In the genomic region with DNA sequence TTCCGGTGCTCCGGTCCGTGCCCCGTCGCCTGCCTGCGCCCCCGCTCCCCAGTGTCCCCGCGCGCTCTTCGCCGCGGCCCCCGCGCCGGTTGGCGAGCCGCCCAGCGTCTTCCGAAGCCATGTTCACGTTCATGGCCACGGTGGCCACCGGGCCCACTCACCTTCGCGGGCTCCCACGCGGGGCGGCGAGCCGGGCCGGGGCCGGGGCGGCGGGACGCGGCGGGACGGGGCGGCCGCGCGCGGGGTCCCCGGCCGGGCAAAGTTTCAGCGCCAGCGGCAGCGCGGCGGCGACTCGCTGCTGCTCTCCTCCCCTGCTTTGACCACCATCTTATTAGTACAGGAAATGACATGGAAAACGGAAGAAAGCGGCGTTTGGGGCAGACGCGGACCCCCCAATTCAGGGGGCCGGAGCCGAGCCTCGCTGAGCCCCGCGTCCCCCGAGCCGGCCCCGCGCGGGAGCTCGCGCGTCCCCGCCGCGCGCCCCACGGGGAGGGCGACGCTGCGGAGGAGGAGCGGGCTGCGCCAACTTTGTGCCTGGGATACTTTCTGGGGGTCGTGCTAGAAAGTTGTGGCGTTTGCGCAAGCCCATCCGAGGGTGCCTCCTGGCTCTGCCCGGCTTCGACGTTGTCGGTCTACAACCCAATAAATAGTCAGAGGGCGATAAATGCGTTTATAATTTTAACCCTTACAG, we compare ENCODE assay signal across 7 mouse cellular contexts. TPM values are rescaled to one million over a fixed set of nuclear protein-coding genes. Genes with fewer than 3 reads are reported as not detected.
A peak's percentile ranks its signal among the peaks of the same experiment; 100 is the strongest.
DNase-seq lines count a peak whose midpoint lies in the region; ATAC-seq and TF ChIP-seq lines count a peak whose summit lies in the region.

Gene Prdm11 (minus strand): TSS at position 350 of the 691 bp plus-strand sequence.

- peak within 1 kb of the TSS; percentile 98 for H3K9ac ChIP-seq in heart, embryonic 15.5 days
- peak within 1 kb of the TSS; percentile 98 for H3K9ac ChIP-seq in stomach, postnatal 0 days (ENCODE audit: low read length)

- peak within 1 kb of the TSS; percentile 96 for H3K27ac ChIP-seq in heart, embryonic 15.5 days
- peak within 1 kb of the TSS; percentile 97 for H3K27ac ChIP-seq in stomach, postnatal 0 days (replicated peaks)

- no peak for TF ChIP-seq EP300 in stomach, postnatal 0 days (optimal IDR thresholded peaks at IDR 0.05)

- TF ChIP-seq CTCF in stomach, postnatal 0 days (IDR thresholded peaks at IDR 0.05; ENCODE audit: low read depth): no peak; the same call in 1 of the 2 replicates

- peak within 1 kb of the TSS; percentile 81 for H3K4me3 ChIP-seq in heart, embryonic 15.5 days
- peak within 1 kb of the TSS; percentile 76 for H3K4me3 ChIP-seq in stomach, postnatal 0 days (ENCODE audit: low read depth, low read length)

- no peaks in the 10 kb centered on the region for H3K9me3 ChIP-seq in heart, embryonic 15.5 days (replicated peaks)
- H3K9me3 ChIP-seq in stomach, postnatal 0 days (ENCODE audit: control insufficient read depth, low read length): no peaks in the 10 kb centered on the region

- DNase-seq in spleen, postnatal 36 days (ENCODE audit: low spot score in 2 of 2): peak; percentile 27 to 33
- DNase-seq in spleen, adult 18-20 months: no peak
- DNase-seq in adrenal gland, postnatal 4 days (ENCODE audit: low spot score in 2 of 2): no peak
- DNase-seq in layer of hippocampus, postnatal 14 days (ENCODE audit: low spot score in 2 of 2): peak in 1 of 2 experiments; percentile 43
- DNase-seq in lung, postnatal 4 days: peak; percentile 58 to 70
- peak; percentile 60 for DNase-seq in stomach, postnatal 0 days (ENCODE audit: low spot score)

- no peaks in the 10 kb centered on the region for H3K36me3 ChIP-seq in heart, embryonic 15.5 days
- H3K36me3 ChIP-seq in stomach, postnatal 0 days (ENCODE audit: control insufficient read depth, insufficient read depth, low read length): no peaks in the 10 kb centered on the region

- H3K4me2 ChIP-seq in heart, embryonic 15.5 days: peak within 1 kb of the TSS; percentile 82
- peak within 1 kb of the TSS; percentile 86 for H3K4me2 ChIP-seq in stomach, postnatal 0 days (replicated peaks; ENCODE audit: low read depth)

- no peaks in the 10 kb centered on the region for H3K27me3 ChIP-seq in heart, embryonic 15.5 days
- H3K27me3 ChIP-seq in stomach, postnatal 0 days (ENCODE audit: control insufficient read depth, insufficient read depth, low read length): no peaks in the 10 kb centered on the region

- H3K4me1 ChIP-seq in heart, embryonic 15.5 days (replicated peaks): peaks cover 60% of the 10 kb centered on the region
- peaks cover 13% of the 10 kb centered on the region for H3K4me1 ChIP-seq in stomach, postnatal 0 days (replicated peaks; ENCODE audit: control insufficient read depth, insufficient read depth)

- ATAC-seq in heart, embryonic 15.5 days (replicated peaks; ENCODE audit: insufficient number of reproducible peaks, insufficient read depth, low FRiP score, low read depth): peak; percentile 19
- 0 out of 2 replicates have a peak, but pooled peaks have one; percentile 0 for ATAC-seq in stomach, postnatal 0 days (ENCODE audit: low FRiP score, low TSS enrichment)

- under 1% methylated on average over 89 of the region's 90 CpGs for WGBS in heart, embryonic 15.5 days
- under 1% methylated on average over 81 of the region's 90 CpGs for WGBS in stomach, postnatal 0 days

RNA-seq across cellular contexts. Expression of gene Prdm11, which starts in this region (rescaled TPM):
- 10 to 100 TPM; 59.3 to 65.4 TPM for total RNA-seq in adrenal gland, postnatal 4 days (2021)
- polyA plus RNA-seq in heart, embryonic 15.5 days (2015; fragmentation: Nextera tagmentation; extraction: Ambion mirVana): 4.7 and 5.7 TPM in 2 replicates
- 10 to 100 TPM; 24.7 to 29.7 TPM for total RNA-seq in layer of hippocampus, postnatal 14 days (2021)
- polyA plus RNA-seq in stomach, postnatal 0 days (2015; fragmentation: Nextera tagmentation; extraction: Ambion mirVana): 5.8 and 6.2 TPM in 2 replicates

Comparison
In these comparisons a context has a peak if more than half of its experiments do, and no peak if none do; other contexts are left out.
1. DNase-seq: peak in spleen, postnatal 36 days (2 of 2), lung, postnatal 4 days (2 of 2) and stomach, postnatal 0 days (single experiment); none in spleen, adult 18-20 months (0 of 2) and adrenal gland, postnatal 4 days (0 of 2).